Mouse (Mus musculus): ENCODE measurements around the gene Snai3. TPM values are rescaled to one million over a fixed set of nuclear protein-coding genes. Genes with fewer than 3 reads are reported as not detected.

The Snai3 gene
- polyA plus RNA-seq, 1 experiment from 2014 or later: not detected

GRCm38 (mm10) chr8:122470691-122471090, 10.2 kb upstream of the Snai3 start:
- Histone ChIP-seq H3K9ac (no peak overlapping the region), H3K27me3 (no peaks in the 10 kb centered on the region), H3K4me2 (no peak overlapping the region), H3K4me3 (replicated peaks) (no peak overlapping the region), H3K4me1 (peaks cover 13% of the 10 kb centered on the region), H3K27ac (no peak overlapping the region), H3K9me3 (no peaks in the 10 kb centered on the region), H3K36me3 (replicated peaks) (peaks cover 56% of the 10 kb centered on the region)
- WGBS: 81% methylated on average over 5 of the region's 5 CpGs
- no peak for ATAC-seq (ENCODE audit: low FRiP score)

- peaks cover 9% of the 10 kb centered on the region for H3K4me1 ChIP-seq
- H3K27ac ChIP-seq: no peak overlapping the region
- peaks cover 56% of the 10 kb centered on the region for H3K36me3 ChIP-seq (replicated peaks)
- H3K9me3 ChIP-seq: no peaks in the 10 kb centered on the region
- H3K4me3 ChIP-seq (replicated peaks): no peak overlapping the region
- no peak overlapping the region for H3K9ac ChIP-seq
- no peak for ATAC-seq (ENCODE audit: low FRiP score)
- no peaks in the 10 kb centered on the region for H3K27me3 ChIP-seq
- no peak overlapping the region for H3K4me2 ChIP-seq
- 94% methylated on average over 10 of the region's 10 CpGs for WGBS
Observed at GRCm38 (mm10) chr8:122469965-122470364, 9.4 kb upstream of the Snai3 start.

GRCm38 (mm10) chr8:122469407-122469806, 8.9 kb upstream of the Snai3 start:
- Histone ChIP-seq H3K4me1 (peaks cover 4% of the 10 kb centered on the region), H3K27ac (no peak overlapping the region), H3K4me3 (replicated peaks) (no peak overlapping the region), H3K9ac (no peak overlapping the region), H3K9me3 (no peaks in the 10 kb centered on the region), H3K27me3 (no peaks in the 10 kb centered on the region), H3K36me3 (replicated peaks) (peaks cover 56% of the 10 kb centered on the region), H3K4me2 (no peak overlapping the region)
- ATAC-seq (ENCODE audit: low FRiP score): no peak
- WGBS: 85% methylated on average over 6 of the region's 6 CpGs

GRCm38 (mm10) chr8:122467816-122468215, 7.3 kb upstream of the Snai3 start:
- 92% methylated on average over 13 of the region's 13 CpGs for WGBS

DNA sequence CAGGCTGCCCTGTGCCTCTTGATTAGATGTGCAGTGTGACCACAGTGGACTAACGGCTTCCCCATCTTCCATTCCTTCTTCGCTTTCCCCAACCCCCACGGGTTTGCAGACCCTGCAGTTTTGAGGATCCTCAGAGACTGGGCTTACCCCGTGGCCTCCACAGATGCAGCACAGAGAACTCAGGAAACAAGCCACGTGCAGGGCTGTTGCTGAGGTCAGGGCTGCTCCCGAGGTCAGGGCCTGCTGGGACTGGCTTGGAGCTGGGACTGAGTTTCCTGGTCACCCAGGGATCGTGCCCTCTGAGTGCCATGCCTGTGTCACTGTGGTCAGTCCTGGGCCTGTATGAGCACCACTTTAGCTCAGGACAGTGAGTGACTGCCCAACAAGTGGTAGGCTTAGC, 4.5 kb upstream of the Snai3 start:
- H3K9me3 ChIP-seq: no peaks in the 10 kb centered on the region

More at GRCm38 (mm10) chr8:122467816-122468215, 7.3 kb upstream of the Snai3 start:
- Histone ChIP-seq H3K4me3 (replicated peaks) (no peak overlapping the region), H3K27me3 (peaks cover 14% of the 10 kb centered on the region), H3K4me1 (no peaks in the 10 kb centered on the region), H3K36me3 (replicated peaks) (peaks cover 43% of the 10 kb centered on the region), H3K9ac (no peak overlapping the region), H3K9me3 (no peaks in the 10 kb centered on the region), H3K27ac (no peak overlapping the region), H3K4me2 (no peak overlapping the region)
- no peak for ATAC-seq (ENCODE audit: low FRiP score)

DNA sequence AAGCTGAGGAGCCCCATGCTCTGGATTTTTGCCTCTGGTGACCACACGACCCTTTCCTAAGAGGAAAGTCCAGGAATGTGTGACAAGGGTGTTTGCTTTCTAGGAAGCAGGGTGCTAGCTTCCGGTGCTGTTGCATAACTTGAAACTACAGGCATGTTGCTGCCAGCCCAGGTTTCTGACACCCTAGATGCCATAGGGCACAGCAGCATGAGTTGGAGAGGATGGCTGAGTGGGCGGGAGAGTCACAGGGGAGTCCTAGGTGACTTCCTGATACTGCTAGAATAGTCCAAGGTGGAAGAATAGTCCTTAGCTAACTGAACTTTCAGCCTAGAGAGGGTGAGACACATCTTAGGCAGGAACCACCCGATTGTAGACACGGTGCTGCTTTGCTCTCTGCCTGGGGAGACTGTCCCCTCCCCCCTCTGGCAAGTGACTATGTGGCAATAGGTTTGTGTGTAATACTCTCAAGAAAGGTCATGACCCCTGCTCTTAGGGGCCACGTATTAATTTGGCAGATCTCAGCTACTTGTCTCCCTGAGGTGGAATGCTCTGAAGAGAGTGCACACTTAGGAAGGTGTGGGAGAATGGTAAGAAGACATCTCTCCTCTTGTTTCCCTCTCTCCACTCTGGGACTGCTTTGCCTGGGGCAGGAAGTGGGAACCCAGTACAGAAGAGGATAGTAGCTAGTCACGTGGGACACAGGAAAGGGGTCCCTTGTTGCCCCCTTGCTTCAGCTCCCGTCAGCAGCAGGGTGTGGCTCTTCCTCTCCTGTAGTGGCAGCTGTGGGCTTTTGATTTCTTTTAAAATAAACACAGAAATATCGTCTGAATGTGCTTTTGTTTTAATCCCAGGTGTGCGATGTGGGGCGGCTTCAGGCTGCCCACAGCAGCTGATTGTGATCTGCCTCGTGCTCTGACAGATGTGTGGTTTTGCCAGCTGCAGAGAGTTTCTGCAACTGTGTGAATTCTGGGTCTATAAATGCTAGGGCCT, 3.4 kb upstream of the Snai3 start:
- no peak for ATAC-seq (ENCODE audit: low FRiP score)
- H3K4me1 ChIP-seq: peaks cover 15% of the 10 kb centered on the region

More for the DNA sequence above, 4.5 kb upstream of the Snai3 start:
- H3K27ac ChIP-seq: no peak overlapping the region
- peaks cover 13% of the 10 kb centered on the region for H3K4me1 ChIP-seq
- H3K36me3 ChIP-seq (replicated peaks): peaks cover 35% of the 10 kb centered on the region
- no peak overlapping the region for H3K4me3 ChIP-seq (replicated peaks)
- H3K9ac ChIP-seq: no peak overlapping the region
- no peak for ATAC-seq (ENCODE audit: low FRiP score)
- H3K4me2 ChIP-seq: no peak overlapping the region
- 73% methylated on average over 7 of the region's 7 CpGs for WGBS
- H3K27me3 ChIP-seq: peaks cover 42% of the 10 kb centered on the region

DNA sequence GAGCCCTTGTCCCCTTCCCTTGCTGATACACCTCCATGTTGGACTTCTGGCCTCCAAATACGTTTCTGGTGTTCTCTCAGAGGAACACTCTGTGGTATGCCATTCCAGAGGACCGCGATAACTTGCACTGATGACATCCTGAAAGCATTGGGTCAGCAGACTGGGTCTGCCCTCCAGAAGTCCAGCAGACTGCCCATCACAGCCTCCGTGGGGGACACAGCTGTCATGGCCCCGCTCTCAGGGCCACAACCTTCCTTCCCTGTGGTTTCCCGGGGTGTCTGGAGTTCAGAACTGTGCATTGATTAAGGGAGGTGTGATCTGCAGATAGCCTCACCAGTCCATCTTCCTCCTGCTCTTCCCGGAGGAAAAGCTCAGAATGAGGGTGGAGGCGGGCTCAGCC, 2.0 kb upstream of the Snai3 start:
- ATAC-seq (ENCODE audit: low FRiP score): no peak
- Histone ChIP-seq H3K9ac (no peak overlapping the region), H3K4me3 (replicated peaks) (no peak overlapping the region), H3K27me3 (peaks cover 66% of the 10 kb centered on the region), H3K4me2 (no peak overlapping the region), H3K9me3 (no peaks in the 10 kb centered on the region), H3K36me3 (replicated peaks) (peaks cover 13% of the 10 kb centered on the region), H3K4me1 (peaks cover 15% of the 10 kb centered on the region), H3K27ac (no peak overlapping the region)
- WGBS: 74% methylated on average over 8 of the region's 8 CpGs

More for the DNA sequence above, 3.4 kb upstream of the Snai3 start:
- Histone ChIP-seq H3K36me3 (replicated peaks) (peaks cover 25% of the 10 kb centered on the region), H3K27ac (no peak overlapping the region), H3K4me3 (replicated peaks) (no peak overlapping the region), H3K27me3 (peaks cover 52% of the 10 kb centered on the region), H3K9me3 (no peaks in the 10 kb centered on the region), H3K9ac (no peak overlapping the region), H3K4me2 (no peak overlapping the region)
- 71% methylated on average over 12 of the region's 12 CpGs for WGBS

GRCm38 (mm10) chr8:122461473-122462148, 1.1 kb upstream of the Snai3 start:
- Histone ChIP-seq H3K4me3 (replicated peaks) (no peak overlapping the region), H3K27me3 (peaks cover 75% of the 10 kb centered on the region), H3K4me2 (no peak overlapping the region), H3K4me1 (peaks cover 15% of the 10 kb centered on the region), H3K9me3 (no peaks in the 10 kb centered on the region), H3K9ac (no peak overlapping the region), H3K36me3 (replicated peaks) (peaks cover 4% of the 10 kb centered on the region), H3K27ac (0 out of 2 replicates have a peak overlapping the region, but pooled peaks have one; percentile 14)
- no peak for ATAC-seq (ENCODE audit: low FRiP score)
- WGBS: 62% methylated on average over 11 of the region's 11 CpGs

DNA sequence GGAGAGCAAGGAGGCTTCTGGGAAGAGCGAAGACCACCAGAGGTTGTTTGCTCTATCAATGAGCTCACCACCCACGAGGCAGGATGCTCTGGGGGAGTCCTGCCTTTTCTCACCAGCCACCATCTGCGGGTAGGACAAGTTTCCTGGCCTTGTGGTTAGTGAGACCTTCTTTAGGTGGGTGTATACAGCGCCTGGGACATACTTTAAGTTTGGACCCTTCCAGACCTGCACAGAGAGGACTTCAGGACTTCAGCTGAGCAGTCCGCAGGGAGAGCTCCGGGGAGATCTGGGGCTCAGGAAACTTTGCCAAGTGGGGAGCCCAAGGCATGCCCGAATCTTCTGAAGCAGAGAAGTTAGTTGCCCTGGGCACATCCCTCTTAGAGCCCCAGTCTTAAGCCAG, 543 bp downstream of the Snai3 start:
- H3K27ac ChIP-seq: no peak overlapping the region
- H3K4me1 ChIP-seq: peaks cover 15% of the 10 kb centered on the region
- no peaks in the 10 kb centered on the region for H3K36me3 ChIP-seq (replicated peaks)
- H3K4me2 ChIP-seq: peak overlapping the region; percentile 65
- no peaks in the 10 kb centered on the region for H3K9me3 ChIP-seq
- H3K27me3 ChIP-seq: peaks cover 82% of the 10 kb centered on the region
- no peak overlapping the region for H3K9ac ChIP-seq
- ATAC-seq (ENCODE audit: low FRiP score): no peak
- peak overlapping the region; percentile 37; the same call in 1 of the 2 replicates for H3K4me3 ChIP-seq (replicated peaks)
- WGBS: 30% methylated on average over 7 of the region's 7 CpGs

DNA sequence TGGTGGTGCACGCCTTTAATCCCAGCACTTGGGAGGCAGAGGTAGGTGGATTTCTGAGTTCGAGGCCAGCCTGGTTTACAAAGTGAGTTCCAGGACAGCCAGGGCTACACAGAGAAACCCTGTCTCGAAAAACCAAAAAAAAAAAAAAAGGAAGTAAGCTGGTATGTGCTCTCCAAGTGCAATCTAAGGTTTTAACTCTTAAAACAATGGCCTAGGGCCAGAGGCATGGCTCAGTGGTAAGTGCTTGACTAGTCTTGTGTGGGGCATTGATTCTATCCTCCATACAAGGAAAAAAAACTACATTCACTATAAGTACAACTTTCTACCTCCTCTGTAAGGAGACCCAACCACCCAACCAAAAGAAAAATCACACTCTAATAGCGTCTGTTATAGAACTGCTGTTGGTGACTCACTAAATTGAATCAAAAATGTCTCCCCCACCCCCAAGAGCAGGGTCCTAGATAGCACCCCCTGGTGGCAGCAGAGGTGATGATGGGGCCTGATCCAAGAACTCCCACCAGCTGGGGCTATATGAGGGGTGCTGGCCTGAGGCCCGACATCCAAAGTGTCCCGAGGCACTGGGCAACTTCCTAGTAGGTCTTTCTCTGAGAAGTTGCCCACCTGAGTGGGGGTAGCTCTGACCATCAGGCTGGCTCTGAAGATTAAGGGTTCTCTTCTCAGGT, 1.2 kb downstream of the Snai3 start:
- H3K4me3 ChIP-seq (replicated peaks): no peak overlapping the region
- no peaks in the 10 kb centered on the region for H3K9me3 ChIP-seq
- WGBS: 53% methylated on average over 6 of the region's 6 CpGs
- no peak overlapping the region for H3K27ac ChIP-seq
- peaks cover 15% of the 10 kb centered on the region for H3K4me1 ChIP-seq
- no peak overlapping the region for H3K4me2 ChIP-seq
- H3K36me3 ChIP-seq (replicated peaks): no peaks in the 10 kb centered on the region
- peaks cover 82% of the 10 kb centered on the region for H3K27me3 ChIP-seq
- no peak overlapping the region for H3K9ac ChIP-seq
- no peak for ATAC-seq (ENCODE audit: low FRiP score)

DNA sequence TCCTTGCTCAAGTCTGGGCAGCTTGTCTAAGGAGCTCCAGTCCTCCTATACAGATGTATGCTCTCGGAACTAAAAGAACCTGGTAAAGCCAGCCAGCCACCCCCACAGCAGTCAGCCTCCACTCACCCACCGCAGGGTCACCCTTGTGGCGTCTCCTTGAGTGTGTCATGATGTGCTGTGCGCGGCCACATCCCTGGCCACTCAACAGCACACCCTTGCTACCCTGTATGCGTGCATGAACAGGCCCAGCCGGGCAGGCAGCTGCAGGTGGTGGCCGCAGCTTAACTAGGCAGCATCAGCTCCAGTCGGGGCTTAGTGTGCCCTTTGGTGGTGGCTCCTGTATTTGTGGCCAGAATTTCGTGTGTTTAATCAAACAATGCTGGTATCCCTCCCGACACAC, 3.4 kb downstream of the Snai3 start:
- H3K36me3 ChIP-seq (replicated peaks): no peaks in the 10 kb centered on the region
- no peak overlapping the region for H3K27ac ChIP-seq
- ATAC-seq (ENCODE audit: low FRiP score): no peak
- no peak overlapping the region for H3K4me2 ChIP-seq
- peaks cover 15% of the 10 kb centered on the region for H3K4me1 ChIP-seq
- no peaks in the 10 kb centered on the region for H3K9me3 ChIP-seq
- H3K9ac ChIP-seq: no peak overlapping the region
- peaks cover 61% of the 10 kb centered on the region for H3K27me3 ChIP-seq
- 73% methylated on average over 11 of the region's 11 CpGs for WGBS
- H3K4me3 ChIP-seq (replicated peaks): no peak overlapping the region

DNA sequence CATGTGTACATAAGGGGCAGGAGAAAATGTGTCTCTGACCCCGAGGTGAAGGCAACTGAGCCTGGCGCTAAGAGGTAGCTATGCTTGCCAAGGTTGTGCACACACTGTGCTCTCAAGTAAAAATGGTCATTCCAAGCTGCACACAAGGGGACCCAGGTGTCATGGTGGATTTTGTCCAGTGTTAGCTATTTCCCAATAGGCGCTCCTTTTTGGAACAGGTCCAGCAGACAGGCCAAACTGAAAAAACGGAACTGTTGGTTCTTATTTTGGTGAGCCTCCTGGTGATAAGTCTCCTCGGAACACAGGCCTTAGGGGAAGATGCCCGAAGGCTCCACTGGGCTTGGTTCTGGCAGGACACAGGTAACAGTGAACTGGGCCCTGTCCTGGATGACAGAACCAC, 6.1 kb downstream of the Snai3 start:
- Histone ChIP-seq H3K4me1 (no peaks in the 10 kb centered on the region), H3K4me2 (no peak overlapping the region), H3K27ac (no peak overlapping the region), H3K9ac (no peak overlapping the region), H3K4me3 (replicated peaks) (no peak overlapping the region), H3K9me3 (no peaks in the 10 kb centered on the region), H3K36me3 (replicated peaks) (no peaks in the 10 kb centered on the region), H3K27me3 (peaks cover 34% of the 10 kb centered on the region)
- WGBS: 90% methylated on average over 6 of the region's 6 CpGs
- ATAC-seq (ENCODE audit: low FRiP score): no peak
